Mouse (Mus musculus): ENCODE results near the gene Saa1. TPM values are rescaled to one million over a fixed set of nuclear protein-coding genes. Genes with fewer than 3 reads are reported as not detected.
"Not testable (repeated sequence)": the region's sequence is repeated elsewhere in the genome, so short reads cannot be mapped to it uniquely, and the experiment has no call there.

The Saa1 gene
- polyA plus RNA-seq (2014; fragmentation: Nextera tagmentation; extraction: Ambion mirVana), result 2.3 and 2.6 TPM in 2 replicates

- ATAC-seq (ENCODE audit: low FRiP score, low TSS enrichment); H3K4me1 ChIP-seq (ENCODE audit: control insufficient read depth, insufficient read depth, low read length): not testable (repeated sequence)
- WGBS, result 80% methylated on average over 3 of the region's 3 CpGs
Measured at GRCm38 (mm10) chr7:46742880-46743279, at the start of gene Saa1. TSS of gene Saa1 (minus strand) at chr7:46742980.

GRCm38 (mm10) chr7:46789177-46789849 is 46.5 kb upstream of the Saa1 start:
- H3K36me3 ChIP-seq (ENCODE audit: control insufficient read depth, insufficient read depth, low read length), result peaks cover 34% of the 10 kb centered on the region
- no peak for ATAC-seq (ENCODE audit: low FRiP score, low TSS enrichment)
- H3K4me2 ChIP-seq (replicated peaks; ENCODE audit: low read depth, low read length), result no peak overlapping the region
- no peak overlapping the region for H3K27ac ChIP-seq (ENCODE audit: low read depth, low read length)
- H3K27me3 ChIP-seq (ENCODE audit: control insufficient read depth, insufficient read depth, low read length), result no peaks in the 10 kb centered on the region
- H3K9ac ChIP-seq (ENCODE audit: low read depth, low read length), result no peak overlapping the region
- no peaks in the 10 kb centered on the region for H3K9me3 ChIP-seq (ENCODE audit: control insufficient read depth, low read length)
- WGBS, result 90% methylated on average over 5 of the region's 5 CpGs
- no peak overlapping the region for H3K4me3 ChIP-seq (ENCODE audit: low read length)
- H3K4me1 ChIP-seq (ENCODE audit: control insufficient read depth, insufficient read depth, low read length), result peaks cover 6% of the 10 kb centered on the region; the same call in 1 of the 2 replicates

More at GRCm38 (mm10) chr7:46742880-46743279, at the start of gene Saa1:
- H3K4me3 ChIP-seq (ENCODE audit: low read length); H3K27ac ChIP-seq (ENCODE audit: low read depth, low read length); H3K9me3 ChIP-seq (ENCODE audit: control insufficient read depth, low read length); H3K9ac ChIP-seq (ENCODE audit: low read depth, low read length); H3K27me3 ChIP-seq (ENCODE audit: control insufficient read depth, insufficient read depth, low read length); H3K4me2 ChIP-seq (replicated peaks; ENCODE audit: low read depth, low read length); H3K36me3 ChIP-seq (ENCODE audit: control insufficient read depth, insufficient read depth, low read length): not testable (repeated sequence)

- no peak overlapping the region for H3K9ac ChIP-seq (ENCODE audit: low read depth, low read length)
- no peak overlapping the region for H3K4me3 ChIP-seq (ENCODE audit: low read length)
- peaks cover 80% of the 10 kb centered on the region for H3K36me3 ChIP-seq (ENCODE audit: control insufficient read depth, insufficient read depth, low read length)
Measured at GRCm38 (mm10) chr7:46770706-46771105, 27.9 kb upstream of the Saa1 start.

GRCm38 (mm10) chr7:46768451-46768850 is 25.7 kb upstream of the Saa1 start:
- Histone ChIP-seq H3K4me3 (ENCODE audit: low read length) (no peak overlapping the region), H3K4me2 (replicated peaks; ENCODE audit: low read depth, low read length) (no peak overlapping the region), H3K27ac (ENCODE audit: low read depth, low read length) (no peak overlapping the region), H3K36me3 (ENCODE audit: control insufficient read depth, insufficient read depth, low read length) (peaks cover 68% of the 10 kb centered on the region), H3K9ac (ENCODE audit: low read depth, low read length) (no peak overlapping the region), H3K9me3 (ENCODE audit: control insufficient read depth, low read length) (no peaks in the 10 kb centered on the region), H3K4me1 (ENCODE audit: control insufficient read depth, insufficient read depth, low read length) (no peaks in the 10 kb centered on the region), H3K27me3 (ENCODE audit: control insufficient read depth, insufficient read depth, low read length) (no peaks in the 10 kb centered on the region)
- ATAC-seq (ENCODE audit: low FRiP score, low TSS enrichment), result no peak
- WGBS, result 92% methylated on average over 7 of the region's 7 CpGs

More at GRCm38 (mm10) chr7:46770706-46771105, 27.9 kb upstream of the Saa1 start:
- no peak for ATAC-seq (ENCODE audit: low FRiP score, low TSS enrichment)
- H3K27ac ChIP-seq (ENCODE audit: low read depth, low read length), result no peak overlapping the region
- WGBS, result 69% methylated on average over 4 of the region's 4 CpGs
- no peaks in the 10 kb centered on the region for H3K9me3 ChIP-seq (ENCODE audit: control insufficient read depth, low read length)
- no peak overlapping the region for H3K4me2 ChIP-seq (replicated peaks; ENCODE audit: low read depth, low read length)
- H3K4me1 ChIP-seq (ENCODE audit: control insufficient read depth, insufficient read depth, low read length), result no peaks in the 10 kb centered on the region
- H3K27me3 ChIP-seq (ENCODE audit: control insufficient read depth, insufficient read depth, low read length), result no peaks in the 10 kb centered on the region

GRCm38 (mm10) chr7:46767371-46767770 is 24.6 kb upstream of the Saa1 start:
- no peak for ATAC-seq (ENCODE audit: low FRiP score, low TSS enrichment)
- H3K4me2 ChIP-seq (replicated peaks; ENCODE audit: low read depth, low read length), result no peak overlapping the region
- no peaks in the 10 kb centered on the region for H3K9me3 ChIP-seq (ENCODE audit: control insufficient read depth, low read length)
- H3K27ac ChIP-seq (ENCODE audit: low read depth, low read length), result no peak overlapping the region
- no peak overlapping the region for H3K9ac ChIP-seq (ENCODE audit: low read depth, low read length)
- no peaks in the 10 kb centered on the region for H3K27me3 ChIP-seq (ENCODE audit: control insufficient read depth, insufficient read depth, low read length)
- peaks cover 69% of the 10 kb centered on the region for H3K36me3 ChIP-seq (ENCODE audit: control insufficient read depth, insufficient read depth, low read length)
- no peaks in the 10 kb centered on the region for H3K4me1 ChIP-seq (ENCODE audit: control insufficient read depth, insufficient read depth, low read length)
- H3K4me3 ChIP-seq (ENCODE audit: low read length), result no peak overlapping the region

GRCm38 (mm10) chr7:46764672-46765071 is 21.9 kb upstream of the Saa1 start:
- Histone ChIP-seq H3K4me3 (ENCODE audit: low read length) (no peak overlapping the region), H3K4me2 (replicated peaks; ENCODE audit: low read depth, low read length) (no peak overlapping the region), H3K4me1 (ENCODE audit: control insufficient read depth, insufficient read depth, low read length) (no peaks in the 10 kb centered on the region), H3K27me3 (ENCODE audit: control insufficient read depth, insufficient read depth, low read length) (no peaks in the 10 kb centered on the region), H3K27ac (ENCODE audit: low read depth, low read length) (no peak overlapping the region), H3K36me3 (ENCODE audit: control insufficient read depth, insufficient read depth, low read length) (peaks cover 72% of the 10 kb centered on the region), H3K9ac (ENCODE audit: low read depth, low read length) (no peak overlapping the region), H3K9me3 (ENCODE audit: control insufficient read depth, low read length) (no peaks in the 10 kb centered on the region)
- WGBS, result 93% methylated on average over 8 of the region's 8 CpGs
- no peak for ATAC-seq (ENCODE audit: low FRiP score, low TSS enrichment)

- Histone ChIP-seq H3K27me3 (ENCODE audit: control insufficient read depth, insufficient read depth, low read length) (no peaks in the 10 kb centered on the region), H3K9ac (ENCODE audit: low read depth, low read length) (no peak overlapping the region), H3K36me3 (ENCODE audit: control insufficient read depth, insufficient read depth, low read length) (peaks cover 61% of the 10 kb centered on the region), H3K4me2 (replicated peaks; ENCODE audit: low read depth, low read length) (no peak overlapping the region), H3K4me1 (ENCODE audit: control insufficient read depth, insufficient read depth, low read length) (no peaks in the 10 kb centered on the region), H3K27ac (ENCODE audit: low read depth, low read length) (no peak overlapping the region), H3K9me3 (ENCODE audit: control insufficient read depth, low read length) (no peaks in the 10 kb centered on the region), H3K4me3 (ENCODE audit: low read length) (no peak overlapping the region)
- no peak for ATAC-seq (ENCODE audit: low FRiP score, low TSS enrichment)
- 92% methylated on average over 5 of the region's 5 CpGs for WGBS
Measured at GRCm38 (mm10) chr7:46762601-46763000, 19.8 kb upstream of the Saa1 start.

GRCm38 (mm10) chr7:46761049-46761795 is 18.4 kb upstream of the Saa1 start:
- Histone ChIP-seq H3K27ac (ENCODE audit: low read depth, low read length) (no peak overlapping the region), H3K9me3 (ENCODE audit: control insufficient read depth, low read length) (no peaks in the 10 kb centered on the region), H3K27me3 (ENCODE audit: control insufficient read depth, insufficient read depth, low read length) (no peaks in the 10 kb centered on the region), H3K4me3 (ENCODE audit: low read length) (no peak overlapping the region), H3K36me3 (ENCODE audit: control insufficient read depth, insufficient read depth, low read length) (peaks cover 50% of the 10 kb centered on the region), H3K4me1 (ENCODE audit: control insufficient read depth, insufficient read depth, low read length) (no peaks in the 10 kb centered on the region), H3K9ac (ENCODE audit: low read depth, low read length) (no peak overlapping the region), H3K4me2 (replicated peaks; ENCODE audit: low read depth, low read length) (no peak overlapping the region)
- ATAC-seq (ENCODE audit: low FRiP score, low TSS enrichment), result no peak
- 78% methylated on average over 11 of the region's 11 CpGs for WGBS

- Histone ChIP-seq H3K4me3 (ENCODE audit: low read length) (no peak within 1 kb of the TSS), H3K36me3 (ENCODE audit: control insufficient read depth, insufficient read depth, low read length) (no peaks in the 10 kb centered on the region), H3K9me3 (ENCODE audit: control insufficient read depth, low read length) (no peaks in the 10 kb centered on the region), H3K4me1 (ENCODE audit: control insufficient read depth, insufficient read depth, low read length) (no peaks in the 10 kb centered on the region), H3K27ac (ENCODE audit: low read depth, low read length) (no peak within 1 kb of the TSS), H3K27me3 (ENCODE audit: control insufficient read depth, insufficient read depth, low read length) (no peaks in the 10 kb centered on the region), H3K9ac (ENCODE audit: low read depth, low read length) (no peak within 1 kb of the TSS), H3K4me2 (replicated peaks; ENCODE audit: low read depth, low read length) (no peak within 1 kb of the TSS)
- ATAC-seq (ENCODE audit: low FRiP score, low TSS enrichment), result peak; percentile 36; the same call in 1 of the 2 replicates
- 62% methylated on average over 3 of the region's 3 CpGs for WGBS
Measured at GRCm38 (mm10) chr7:46751490-46751889, 8.7 kb upstream of the Saa1 start, which contains the start of gene Saa2. TSS of gene Saa2 (plus strand) at chr7:46751790.

All from kidney, embryonic 14.5 days (tissue).